Mouse (Mus musculus): ENCODE measurements at regions not wholly inside any gene's neighbourhood (a gene's known extent, or its start where the extent isn't known, plus 50 kb on each side); places are given as distances from the start of the nearest gene placed in this dataset.
A peak's percentile ranks its signal among the peaks of the same experiment; 100 is the strongest.

DNA sequence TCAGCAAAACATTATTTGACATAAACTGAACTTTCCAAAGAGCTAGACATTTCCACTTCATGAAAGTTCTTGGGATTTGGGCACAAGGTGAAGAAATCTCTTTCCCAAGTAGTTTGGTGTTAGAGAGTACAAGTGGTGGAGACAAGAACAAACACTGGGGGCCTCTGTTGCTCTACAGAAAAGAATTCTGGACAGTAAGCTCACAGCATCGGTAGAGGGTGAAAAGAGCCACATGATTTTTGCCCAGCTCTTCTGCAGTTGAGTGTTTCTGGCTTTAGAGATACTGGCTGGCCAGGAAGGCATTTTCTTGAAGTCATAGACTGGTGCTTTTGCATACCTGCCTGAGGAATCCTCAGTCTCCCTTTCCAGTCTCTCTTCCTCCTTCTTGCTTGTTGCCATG lies 127.8 kb downstream of the Stk31 start:
- Histone ChIP-seq H3K4me1 (no peaks in the 10 kb centered on the region), H3K27me3 (replicated peaks) (no peaks in the 10 kb centered on the region), H3K4me2 (no peak overlapping the region), H3K4me3 (replicated peaks) (no peak overlapping the region), H3K9me3 (replicated peaks) (no peaks in the 10 kb centered on the region), H3K36me3 (no peaks in the 10 kb centered on the region), H3K27ac (replicated peaks) (no peak overlapping the region), H3K9ac (replicated peaks) (no peak overlapping the region)
- ATAC-seq (ENCODE audit: low FRiP score), result no peak; the same call in 1 of the 2 replicates
- WGBS, result 12% methylated on average over 1 of the region's 1 CpGs

- H3K4me2 ChIP-seq, result no peak overlapping the region
- no peaks in the 10 kb centered on the region for H3K27me3 ChIP-seq (replicated peaks)
- H3K9ac ChIP-seq (replicated peaks), result no peak overlapping the region
- ATAC-seq (ENCODE audit: low FRiP score), result no peak
- H3K4me3 ChIP-seq (replicated peaks), result no peak overlapping the region
- no peak overlapping the region for H3K27ac ChIP-seq (replicated peaks)
- no peaks in the 10 kb centered on the region for H3K9me3 ChIP-seq (replicated peaks)
- H3K4me1 ChIP-seq, result no peaks in the 10 kb centered on the region
- 91% methylated on average over 7 of the region's 7 CpGs for WGBS
- no peaks in the 10 kb centered on the region for H3K36me3 ChIP-seq
Observed at GRCm38 (mm10) chr6:49523696-49524095, 128.3 kb downstream of the Stk31 start.

DNA sequence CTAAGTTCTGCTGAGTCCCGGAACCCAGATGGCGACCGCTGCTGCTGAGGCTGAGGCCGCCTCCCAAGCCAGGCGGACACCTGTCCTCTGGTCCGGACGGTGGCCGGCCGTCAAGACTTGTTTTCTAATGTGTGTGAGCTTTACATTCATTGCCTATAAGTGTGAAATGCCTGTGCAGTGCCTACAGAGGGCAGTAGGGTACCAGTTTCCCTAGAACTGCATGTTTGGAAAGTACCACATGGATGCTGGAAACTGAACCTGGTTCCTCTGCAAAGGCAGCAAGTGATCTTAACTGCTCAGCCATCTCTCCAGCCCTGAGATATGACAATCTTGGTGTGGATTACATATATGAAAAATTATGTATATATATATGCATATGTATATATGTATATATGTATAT lies 138.6 kb downstream of the Stk31 start:
- Histone ChIP-seq H3K27me3 (replicated peaks) (no peaks in the 10 kb centered on the region), H3K9ac (replicated peaks) (no peak overlapping the region), H3K4me2 (no peak overlapping the region), H3K4me1 (no peaks in the 10 kb centered on the region), H3K36me3 (no peaks in the 10 kb centered on the region), H3K9me3 (replicated peaks) (no peaks in the 10 kb centered on the region), H3K4me3 (replicated peaks) (no peak overlapping the region), H3K27ac (replicated peaks) (no peak overlapping the region)
- WGBS, result 95% methylated on average over 9 of the region's 9 CpGs
- no peak for ATAC-seq (ENCODE audit: low FRiP score)

DNA sequence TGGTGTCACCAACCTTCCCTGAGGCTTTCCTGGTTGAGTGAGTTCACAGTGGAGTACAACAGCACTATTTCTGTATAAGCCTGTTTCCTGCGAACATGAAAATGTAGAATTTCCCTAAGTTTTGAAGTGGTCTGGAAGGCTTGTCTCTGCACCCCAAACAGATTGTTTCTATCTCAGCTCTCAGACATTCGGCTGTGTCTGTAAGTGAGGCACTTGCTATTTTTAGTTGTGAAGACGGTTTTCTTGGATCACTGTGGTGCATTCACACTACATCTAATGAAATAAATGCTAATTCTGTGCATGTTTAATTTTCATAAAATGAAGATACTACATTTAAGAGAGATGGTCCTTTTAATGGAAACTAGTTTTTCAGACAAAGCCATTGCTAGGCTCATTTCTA lies 139.1 kb downstream of the Stk31 start:
- H3K9ac ChIP-seq (replicated peaks), result no peak overlapping the region
- 82% methylated on average over 3 of the region's 3 CpGs for WGBS
- no peaks in the 10 kb centered on the region for H3K27me3 ChIP-seq (replicated peaks)
- no peak overlapping the region for H3K4me2 ChIP-seq
- no peaks in the 10 kb centered on the region for H3K9me3 ChIP-seq (replicated peaks)
- no peak for ATAC-seq (ENCODE audit: low FRiP score)
- no peak overlapping the region for H3K4me3 ChIP-seq (replicated peaks)
- H3K27ac ChIP-seq (replicated peaks), result no peak overlapping the region
- H3K36me3 ChIP-seq, result no peaks in the 10 kb centered on the region
- H3K4me1 ChIP-seq, result no peaks in the 10 kb centered on the region

- 90% methylated on average over 7 of the region's 7 CpGs for WGBS
- no peak overlapping the region for H3K9ac ChIP-seq (replicated peaks)
- no peak for ATAC-seq (ENCODE audit: low FRiP score)
- H3K4me3 ChIP-seq (replicated peaks), result no peak overlapping the region
- no peaks in the 10 kb centered on the region for H3K27me3 ChIP-seq (replicated peaks)
- no peaks in the 10 kb centered on the region for H3K36me3 ChIP-seq
- no peaks in the 10 kb centered on the region; the same call in 1 of the 2 replicates for H3K9me3 ChIP-seq (replicated peaks)
- H3K4me2 ChIP-seq, result no peak overlapping the region
- no peak overlapping the region for H3K27ac ChIP-seq (replicated peaks)
- H3K4me1 ChIP-seq, result no peaks in the 10 kb centered on the region
Observed at GRCm38 (mm10) chr6:49544946-49545345, 149.5 kb downstream of the Stk31 start.

GRCm38 (mm10) chr6:49555069-49555468 lies 159.7 kb downstream of the Stk31 start:
- no peaks in the 10 kb centered on the region for H3K27me3 ChIP-seq (replicated peaks)
- no peak for ATAC-seq (ENCODE audit: low FRiP score)
- H3K4me1 ChIP-seq, result 0 out of 2 replicates have a peak, but pooled peaks cover 3% of the 10 kb centered on the region
- no peak overlapping the region for H3K9ac ChIP-seq (replicated peaks)
- no peak overlapping the region for H3K27ac ChIP-seq (replicated peaks)
- H3K36me3 ChIP-seq, result no peaks in the 10 kb centered on the region
- 42% methylated on average over 10 of the region's 10 CpGs for WGBS
- H3K4me2 ChIP-seq, result peak overlapping the region; percentile 26
- no peaks in the 10 kb centered on the region for H3K9me3 ChIP-seq (replicated peaks)
- H3K4me3 ChIP-seq (replicated peaks), result no peak overlapping the region

DNA sequence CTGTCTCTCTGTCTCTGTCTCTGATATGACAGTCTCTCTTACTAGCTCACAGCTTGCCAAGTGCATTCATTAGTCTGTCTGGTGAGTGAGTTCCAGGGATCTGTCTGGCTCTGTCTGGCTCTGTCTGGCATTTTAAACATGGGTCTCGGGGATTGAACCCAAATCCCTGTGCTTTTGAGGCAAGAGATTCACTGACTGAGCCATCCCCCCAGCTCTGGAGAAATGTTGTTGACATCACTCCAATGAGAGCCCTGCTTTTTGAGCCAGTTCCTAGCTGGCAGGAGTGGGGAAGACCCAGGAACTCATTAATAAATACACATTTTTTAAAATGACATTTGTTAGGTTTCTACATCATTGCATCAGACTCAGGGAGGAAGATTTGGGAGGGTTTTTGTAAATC lies 163.1 kb downstream of the Stk31 start:
- H3K36me3 ChIP-seq, result no peaks in the 10 kb centered on the region
- no peaks in the 10 kb centered on the region for H3K9me3 ChIP-seq (replicated peaks)
- no peak overlapping the region for H3K9ac ChIP-seq (replicated peaks)
- no peak for ATAC-seq (ENCODE audit: low FRiP score)
- H3K4me3 ChIP-seq (replicated peaks), result no peak overlapping the region
- H3K27ac ChIP-seq (replicated peaks), result no peak overlapping the region
- 80% methylated on average over 1 of the region's 1 CpGs for WGBS
- 0 out of 2 replicates have a peak, but pooled peaks cover 3% of the 10 kb centered on the region for H3K4me1 ChIP-seq
- no peaks in the 10 kb centered on the region for H3K27me3 ChIP-seq (replicated peaks)
- no peak overlapping the region for H3K4me2 ChIP-seq

DNA sequence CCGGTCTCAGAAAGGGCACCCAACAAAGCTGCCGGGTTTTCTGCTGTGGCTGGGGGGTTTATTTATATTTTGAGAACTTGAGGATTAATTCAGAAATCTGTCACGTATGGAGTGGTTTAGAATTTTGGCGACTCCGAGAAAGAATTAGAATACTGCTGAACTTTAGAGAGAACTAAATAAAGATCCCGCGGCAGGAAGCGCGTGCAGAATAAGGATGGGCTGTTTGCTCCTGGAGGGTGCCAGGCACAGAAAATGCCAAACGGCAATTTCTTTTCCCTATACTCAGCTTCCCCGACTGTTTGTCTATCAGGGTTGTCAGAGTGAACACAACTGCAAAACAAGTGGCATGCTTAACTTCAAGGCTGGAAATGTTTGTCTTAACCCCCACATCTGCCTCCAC lies 163.7 kb downstream of the Stk31 start:
- WGBS, result 95% methylated on average over 11 of the region's 11 CpGs
- Histone ChIP-seq H3K27me3 (replicated peaks) (no peaks in the 10 kb centered on the region), H3K4me3 (replicated peaks) (no peak overlapping the region), H3K27ac (replicated peaks) (no peak overlapping the region), H3K4me1 (0 out of 2 replicates have a peak, but pooled peaks cover 3% of the 10 kb centered on the region), H3K9me3 (replicated peaks) (no peaks in the 10 kb centered on the region), H3K9ac (replicated peaks) (no peak overlapping the region), H3K4me2 (no peak overlapping the region), H3K36me3 (no peaks in the 10 kb centered on the region)
- ATAC-seq (ENCODE audit: low FRiP score), result no peak

DNA sequence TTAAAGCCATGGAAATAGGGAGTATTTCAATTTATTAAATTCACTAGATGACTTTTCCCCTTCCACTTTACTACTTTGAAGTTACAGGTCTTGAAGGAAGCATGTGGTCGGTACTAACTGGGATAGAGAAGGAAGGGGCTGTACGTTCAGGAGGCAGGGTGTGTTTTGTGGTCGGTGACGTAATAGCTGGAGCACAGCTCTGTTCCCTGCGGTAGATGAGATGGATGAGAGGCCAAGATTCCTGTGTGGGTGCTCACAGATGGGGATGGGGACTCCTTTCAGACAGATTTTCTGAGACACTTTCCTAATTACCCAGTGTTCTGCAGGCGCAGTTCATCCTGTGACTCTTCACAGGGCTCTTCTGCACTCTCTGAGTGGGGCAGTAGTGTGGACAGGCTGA lies 182.9 kb downstream of the Stk31 start:
- Histone ChIP-seq H3K4me1 (peaks cover 11% of the 10 kb centered on the region), H3K27ac (replicated peaks) (no peak overlapping the region), H3K4me2 (no peak overlapping the region), H3K9me3 (replicated peaks) (no peaks in the 10 kb centered on the region), H3K27me3 (replicated peaks) (no peaks in the 10 kb centered on the region), H3K9ac (replicated peaks) (no peak overlapping the region), H3K4me3 (replicated peaks) (no peak overlapping the region), H3K36me3 (no peaks in the 10 kb centered on the region)
- 76% methylated on average over 6 of the region's 6 CpGs for WGBS
- ATAC-seq (ENCODE audit: low FRiP score), result no peak

DNA sequence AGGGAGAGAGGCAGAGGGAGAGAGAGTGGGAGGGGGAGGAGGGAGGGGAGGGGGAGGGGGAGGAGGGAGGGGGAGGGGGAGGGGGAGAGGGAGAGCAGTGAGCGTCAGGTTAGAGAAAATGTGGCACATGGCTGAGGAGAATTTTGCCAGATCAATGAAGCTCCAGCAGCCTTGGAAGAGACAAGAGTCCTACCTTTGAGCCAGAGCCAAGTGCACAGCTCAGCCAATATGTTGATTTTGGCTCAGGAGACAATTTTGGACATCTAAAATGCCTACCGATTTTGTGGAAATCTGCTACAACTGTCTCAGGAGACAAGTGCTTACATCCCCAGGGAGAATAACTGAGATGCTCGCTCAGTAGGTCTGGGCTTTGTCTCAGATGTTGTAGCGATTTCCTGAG lies 184.3 kb downstream of the Stk31 start:
- H3K4me2 ChIP-seq, result no peak overlapping the region
- WGBS, result 69% methylated on average over 4 of the region's 4 CpGs
- no peaks in the 10 kb centered on the region for H3K9me3 ChIP-seq (replicated peaks)
- H3K27ac ChIP-seq (replicated peaks), result no peak overlapping the region
- no peak for ATAC-seq (ENCODE audit: low FRiP score)
- H3K27me3 ChIP-seq (replicated peaks), result no peaks in the 10 kb centered on the region
- no peak overlapping the region for H3K9ac ChIP-seq (replicated peaks)
- H3K4me1 ChIP-seq, result peaks cover 13% of the 10 kb centered on the region
- H3K36me3 ChIP-seq, result no peaks in the 10 kb centered on the region
- no peak overlapping the region for H3K4me3 ChIP-seq (replicated peaks)

DNA sequence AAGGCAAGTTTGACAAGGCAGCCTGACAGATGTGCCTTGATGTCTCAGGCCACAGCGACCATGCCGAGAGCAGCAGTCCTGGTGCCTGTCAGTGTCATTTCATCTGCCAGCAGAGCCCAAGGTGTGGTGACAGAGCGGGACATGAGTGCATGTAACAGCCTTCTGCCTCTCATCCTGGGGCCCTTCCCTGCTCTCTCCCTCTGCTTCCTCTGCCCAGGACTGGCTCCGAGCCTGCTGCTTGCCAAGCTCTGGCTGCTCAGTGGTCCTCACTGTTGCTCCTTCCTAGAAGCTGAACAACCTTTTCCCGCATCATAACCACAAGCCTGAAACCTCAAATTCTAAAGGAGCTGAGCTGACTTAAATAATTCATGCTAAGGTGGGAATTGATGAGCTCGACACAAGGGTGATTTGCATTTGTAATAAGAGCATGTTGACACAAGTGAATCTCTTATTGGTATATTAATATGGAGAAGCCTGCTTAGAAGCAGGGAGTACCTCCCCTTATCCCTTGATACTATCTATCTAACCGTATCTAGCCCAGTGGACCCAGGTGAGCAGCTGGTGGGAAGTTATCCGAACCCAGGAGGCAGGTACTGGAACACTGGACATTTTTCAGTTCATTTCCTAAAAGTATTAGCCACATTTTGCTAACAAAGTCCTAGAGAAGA lies 186.8 kb downstream of the Stk31 start:
- WGBS, result 66% methylated on average over 8 of the region's 8 CpGs
- Histone ChIP-seq H3K27me3 (replicated peaks) (no peaks in the 10 kb centered on the region), H3K27ac (replicated peaks) (no peak overlapping the region), H3K4me2 (no peak overlapping the region), H3K9ac (replicated peaks) (no peak overlapping the region), H3K9me3 (replicated peaks) (no peaks in the 10 kb centered on the region), H3K4me3 (replicated peaks) (no peak overlapping the region), H3K36me3 (no peaks in the 10 kb centered on the region), H3K4me1 (peaks cover 13% of the 10 kb centered on the region)
- no peak for ATAC-seq (ENCODE audit: low FRiP score)

DNA sequence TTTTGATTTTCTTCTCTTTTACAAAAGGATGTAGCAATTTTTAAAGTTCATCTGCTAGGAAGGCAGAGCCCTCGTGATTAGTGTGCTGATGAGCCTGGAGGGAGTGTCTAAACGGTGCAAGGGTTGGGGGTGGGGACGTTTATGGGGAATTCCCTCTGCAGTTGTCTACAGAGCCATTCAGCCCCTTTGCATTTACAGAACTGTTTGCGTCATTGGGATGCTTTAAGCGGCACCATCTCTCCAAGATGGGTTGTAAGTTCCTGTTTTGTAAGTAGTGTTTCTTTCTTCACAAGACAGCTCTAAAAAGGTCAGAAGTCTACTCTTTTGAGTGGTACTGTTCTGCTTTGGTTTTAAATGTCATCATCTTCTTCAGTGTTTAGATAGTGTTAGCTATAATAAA lies 191.1 kb downstream of the Stk31 start:
- no peak overlapping the region for H3K4me2 ChIP-seq
- H3K9me3 ChIP-seq (replicated peaks), result no peaks in the 10 kb centered on the region
- ATAC-seq (ENCODE audit: low FRiP score), result no peak
- H3K9ac ChIP-seq (replicated peaks), result no peak overlapping the region
- H3K27me3 ChIP-seq (replicated peaks), result no peaks in the 10 kb centered on the region
- WGBS, result 25% methylated on average over 5 of the region's 5 CpGs
- H3K36me3 ChIP-seq, result no peaks in the 10 kb centered on the region
- peaks cover 13% of the 10 kb centered on the region for H3K4me1 ChIP-seq
- H3K27ac ChIP-seq (replicated peaks), result no peak overlapping the region
- H3K4me3 ChIP-seq (replicated peaks), result no peak overlapping the region

Measured in neural tube, embryonic 15.5 days (tissue).